Mouse (Mus musculus) embryonic facial prominence, embryonic 12.5 days (tissue): Measurements from ENCODE around the gene Tmem102. TPM values are rescaled to one million over a fixed set of nuclear protein-coding genes. Genes with fewer than 3 reads are reported as not detected.

Experiments used
- ATAC-seq: fragments of 200-750 bp; cut with Nextera tagmentation; 2 replicates; pipeline ENCODE4 v1.8.0; 2017; ENCODE audit not compliant: insufficient number of reproducible peaks, insufficient read depth, low FRiP score, low TSS enrichment
- H3K27ac ChIP-seq: fragments of 300-500 bp; sonication (generic); 2 replicates; pipeline ENCODE4 v1.5.1; 2016; ENCODE audit warnings: mild to moderate bottlenecking
- H3K27me3 ChIP-seq: fragments of 300-500 bp; sonication (generic); 2 replicates; pipeline ENCODE4 v1.6.1; 2016; ENCODE audit warnings: mild to moderate bottlenecking, moderate library complexity
- H3K36me3 ChIP-seq: fragments of 300-500 bp; sonication (generic); 2 replicates; pipeline ENCODE4 v1.6.1; 2016; ENCODE audit warnings: mild to moderate bottlenecking
- H3K4me1 ChIP-seq: fragments of 300-500 bp; sonication (generic); 2 replicates; pipeline ENCODE4 v1.6.1; 2016
- H3K4me2 ChIP-seq: fragments of 300-500 bp; sonication (generic); replicated peaks from 2 replicates; pipeline ENCODE4 v1.6.1; 2016; ENCODE audit warnings: mild to moderate bottlenecking, moderate library complexity
- H3K4me3 ChIP-seq: fragments of 300-500 bp; sonication (generic); 2 replicates; pipeline ENCODE4 v1.5.1; 2016; ENCODE audit warnings: mild to moderate bottlenecking
- H3K9ac ChIP-seq: fragments of 300-500 bp; sonication (generic); 2 replicates; pipeline ENCODE4 v1.6.1; 2016; ENCODE audit warnings: mild to moderate bottlenecking, moderate library complexity
- H3K9me3 ChIP-seq: fragments of 300-500 bp; sonication (generic); 2 replicates; pipeline ENCODE4 v1.6.1; 2016; ENCODE audit warnings: mild to moderate bottlenecking, moderate library complexity
- WGBS: fragments of 180-500 bp; shearing (Covaris S2); methylation state at CpG from one replicate; pipeline ENCODE4 v1.1.7; 2016; 5-methylcytosine and 5-hydroxymethylcytosine counted together
- polyA plus RNA-seq: library from polyadenylated mRNA; unstranded; fragments of >200 nt; fragmentation: Nextera tagmentation; extraction: Ambion mirVana; gene quantifications from 2 replicates; pipeline ENCODE4 v1.2.1, GENCODE M21; 2016

Gene Tmem102
- polyA plus RNA-seq, 1 experiment from 2014 or later = 2.9 TPM

- Histone ChIP-seq H3K27me3 (peaks cover 33% of the 10 kb centered on the region), H3K27ac (no peak overlapping the region), H3K9ac (no peak overlapping the region)
Measured at GRCm38 (mm10) chr11:69781828-69782227, 23.6 kb downstream of the Tmem102 start.

GRCm38 (mm10) chr11:69778985-69779384 is 26.4 kb downstream of the Tmem102 start:
- peaks cover 45% of the 10 kb centered on the region for H3K27me3 ChIP-seq
- H3K4me1 ChIP-seq = peaks cover 12% of the 10 kb centered on the region
- H3K27ac ChIP-seq = no peak overlapping the region
- WGBS = 40% methylated on average over 7 of the region's 7 CpGs
- H3K4me2 ChIP-seq = 0 out of 2 replicates have a peak overlapping the region, but pooled peaks have one; percentile 5
- H3K4me3 ChIP-seq = no peak overlapping the region
- H3K36me3 ChIP-seq = peaks cover 13% of the 10 kb centered on the region
- no peak overlapping the region for H3K9ac ChIP-seq
- no peaks in the 10 kb centered on the region for H3K9me3 ChIP-seq
- no peak for ATAC-seq

More at GRCm38 (mm10) chr11:69781828-69782227, 23.6 kb downstream of the Tmem102 start:
- H3K36me3 ChIP-seq = peaks cover 2% of the 10 kb centered on the region
- 30% methylated on average over 4 of the region's 4 CpGs for WGBS
- peaks cover 12% of the 10 kb centered on the region for H3K4me1 ChIP-seq
- no peak overlapping the region for H3K4me2 ChIP-seq
- no peak for ATAC-seq
- H3K4me3 ChIP-seq = no peak overlapping the region
- no peaks in the 10 kb centered on the region for H3K9me3 ChIP-seq

GRCm38 (mm10) chr11:69778258-69778982 is 27.0 kb downstream of the Tmem102 start:
- Histone ChIP-seq H3K4me3 (no peak overlapping the region), H3K36me3 (peaks cover 13% of the 10 kb centered on the region), H3K9me3 (no peaks in the 10 kb centered on the region), H3K4me2 (no peak overlapping the region), H3K4me1 (peaks cover 12% of the 10 kb centered on the region), H3K27me3 (peaks cover 45% of the 10 kb centered on the region), H3K9ac (no peak overlapping the region), H3K27ac (no peak overlapping the region)
- ATAC-seq = peak; percentile 12; the same call in 1 of the 2 replicates
- 65% methylated on average over 23 of the region's 23 CpGs for WGBS

GRCm38 (mm10) chr11:69777504-69778257 is 27.7 kb downstream of the Tmem102 start:
- Histone ChIP-seq H3K27me3 (peaks cover 45% of the 10 kb centered on the region), H3K36me3 (peaks cover 13% of the 10 kb centered on the region), H3K9ac (no peak overlapping the region), H3K27ac (no peak overlapping the region), H3K4me1 (peaks cover 12% of the 10 kb centered on the region), H3K9me3 (no peaks in the 10 kb centered on the region), H3K4me3 (no peak overlapping the region), H3K4me2 (no peak overlapping the region)
- 60% methylated on average over 26 of the region's 26 CpGs for WGBS
- no peak for ATAC-seq

- no peak for ATAC-seq
- peaks cover 40% of the 10 kb centered on the region for H3K27me3 ChIP-seq
Measured at GRCm38 (mm10) chr11:69776488-69776887, 28.9 kb downstream of the Tmem102 start.

GRCm38 (mm10) chr11:69775716-69776115 is 29.7 kb downstream of the Tmem102 start:
- peaks cover 40% of the 10 kb centered on the region for H3K27me3 ChIP-seq
- no peak for ATAC-seq
- 0 out of 2 replicates have a peak overlapping the region, but pooled peaks have one; percentile 10 for H3K9ac ChIP-seq
- H3K27ac ChIP-seq = no peak overlapping the region
- H3K4me2 ChIP-seq = no peak overlapping the region
- peaks cover 13% of the 10 kb centered on the region for H3K36me3 ChIP-seq
- H3K4me3 ChIP-seq = no peak overlapping the region
- H3K4me1 ChIP-seq = peaks cover 12% of the 10 kb centered on the region
- 71% methylated on average over 10 of the region's 10 CpGs for WGBS
- H3K9me3 ChIP-seq = no peaks in the 10 kb centered on the region

More at GRCm38 (mm10) chr11:69776488-69776887, 28.9 kb downstream of the Tmem102 start:
- H3K9ac ChIP-seq = 0 out of 2 replicates have a peak overlapping the region, but pooled peaks have one; percentile 10
- H3K27ac ChIP-seq = no peak overlapping the region
- no peaks in the 10 kb centered on the region for H3K9me3 ChIP-seq
- no peak overlapping the region for H3K4me2 ChIP-seq
- H3K4me1 ChIP-seq = peaks cover 12% of the 10 kb centered on the region
- WGBS = 84% methylated on average over 20 of the region's 20 CpGs
- H3K4me3 ChIP-seq = no peak overlapping the region
- H3K36me3 ChIP-seq = peaks cover 13% of the 10 kb centered on the region

- Histone ChIP-seq H3K9ac (no peak overlapping the region), H3K27me3 (peaks cover 40% of the 10 kb centered on the region), H3K4me3 (no peak overlapping the region), H3K9me3 (no peaks in the 10 kb centered on the region), H3K4me2 (no peak overlapping the region), H3K4me1 (peaks cover 12% of the 10 kb centered on the region), H3K27ac (no peak overlapping the region), H3K36me3 (peaks cover 13% of the 10 kb centered on the region)
- WGBS = 58% methylated on average over 5 of the region's 5 CpGs
- no peak for ATAC-seq
Measured at GRCm38 (mm10) chr11:69774961-69775360, 30.5 kb downstream of the Tmem102 start.

- Histone ChIP-seq H3K4me1 (peaks cover 14% of the 10 kb centered on the region), H3K9ac (peak overlapping the region; percentile 95; the same call in 1 of the 2 replicates), H3K27ac (no peak overlapping the region), H3K4me2 (peak overlapping the region; percentile 72), H3K9me3 (no peaks in the 10 kb centered on the region), H3K36me3 (no peaks in the 10 kb centered on the region), H3K4me3 (peak overlapping the region; percentile 93; the same call in 1 of the 2 replicates), H3K27me3 (no peaks in the 10 kb centered on the region)
- ATAC-seq = no peak
- WGBS = 64% methylated on average over 4 of the region's 4 CpGs
Measured at GRCm38 (mm10) chr11:69767625-69767909, 37.9 kb downstream of the Tmem102 start.

GRCm38 (mm10) chr11:69766872-69767624 is 38.4 kb downstream of the Tmem102 start:
- H3K36me3 ChIP-seq = no peaks in the 10 kb centered on the region
- H3K27me3 ChIP-seq = no peaks in the 10 kb centered on the region
- peak overlapping the region; percentile 95 for H3K9ac ChIP-seq
- H3K9me3 ChIP-seq = no peaks in the 10 kb centered on the region
- H3K27ac ChIP-seq = no peak overlapping the region; the same call in 1 of the 2 replicates
- ATAC-seq = no peak
- H3K4me3 ChIP-seq = peak overlapping the region; percentile 93
- H3K4me1 ChIP-seq = peaks cover 14% of the 10 kb centered on the region
- WGBS = 58% methylated on average over 13 of the region's 13 CpGs
- peak overlapping the region; percentile 72 for H3K4me2 ChIP-seq

- 0% methylated on average over 33 of the region's 37 CpGs for WGBS
- peak overlapping the region; percentile 93 for H3K4me3 ChIP-seq
- peak overlapping the region; percentile 84 for H3K27ac ChIP-seq
- H3K4me1 ChIP-seq = peaks cover 14% of the 10 kb centered on the region
- H3K9me3 ChIP-seq = no peaks in the 10 kb centered on the region
- ATAC-seq = peak; percentile 80
- no peaks in the 10 kb centered on the region for H3K27me3 ChIP-seq
- H3K36me3 ChIP-seq = no peaks in the 10 kb centered on the region
- H3K9ac ChIP-seq = peak overlapping the region; percentile 95
- peak overlapping the region; percentile 72 for H3K4me2 ChIP-seq
Measured at GRCm38 (mm10) chr11:69766126-69766609, 39.3 kb downstream of the Tmem102 start.
